Mouse (Mus musculus): ENCODE results near the gene Gm9508. TPM values are rescaled to one million over a fixed set of nuclear protein-coding genes. Genes with fewer than 3 reads are reported as not detected.

Gm9508 gene
- polyA plus RNA-seq, 1 experiment from 2014 or later, result not detected

DNA sequence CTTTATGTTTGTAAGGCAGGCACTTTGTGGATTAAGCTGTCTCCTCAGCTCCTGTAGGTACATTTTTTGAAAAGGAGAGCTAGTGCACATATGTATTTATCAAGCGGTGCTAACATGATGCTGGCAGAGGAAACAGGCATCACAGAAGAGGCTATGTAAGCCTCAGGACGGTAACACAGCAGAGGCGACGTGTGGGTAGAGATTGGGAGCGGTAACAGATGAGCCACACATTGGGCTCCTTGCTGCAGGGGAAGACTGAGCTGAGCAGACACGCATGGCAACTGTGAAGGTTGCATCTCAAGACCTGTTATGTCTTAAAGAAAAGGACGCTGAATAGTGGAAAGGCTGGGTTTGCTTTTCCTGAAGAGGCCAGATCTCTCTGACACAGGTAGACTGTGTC lies 14.0 kb downstream of the Gm9508 start:
- H3K27ac ChIP-seq (ENCODE audit: low read depth, low read length), result no peak overlapping the region
- DNase-seq (ENCODE audit: low spot score) (no peak), ATAC-seq (ENCODE audit: insufficient read depth, low FRiP score, low TSS enrichment) (no peak)
- H3K27me3 ChIP-seq (ENCODE audit: control insufficient read depth, insufficient read depth, low read length), result peaks cover 23% of the 10 kb centered on the region
- H3K4me3 ChIP-seq (ENCODE audit: low read depth, low read length), result no peak overlapping the region
- no peak overlapping the region for H3K9ac ChIP-seq (ENCODE audit: low read length)
- peaks cover 4% of the 10 kb centered on the region; the same call in 1 of the 2 replicates for H3K4me1 ChIP-seq (ENCODE audit: control insufficient read depth, insufficient read depth, low read length)
- H3K9me3 ChIP-seq (ENCODE audit: control insufficient read depth, low read length), result no peaks in the 10 kb centered on the region
- WGBS, result 79% methylated on average over 7 of the region's 7 CpGs
- H3K36me3 ChIP-seq (ENCODE audit: control insufficient read depth, insufficient read depth, low read length), result no peaks in the 10 kb centered on the region
- no peak overlapping the region for H3K4me2 ChIP-seq (ENCODE audit: low read depth)

DNA sequence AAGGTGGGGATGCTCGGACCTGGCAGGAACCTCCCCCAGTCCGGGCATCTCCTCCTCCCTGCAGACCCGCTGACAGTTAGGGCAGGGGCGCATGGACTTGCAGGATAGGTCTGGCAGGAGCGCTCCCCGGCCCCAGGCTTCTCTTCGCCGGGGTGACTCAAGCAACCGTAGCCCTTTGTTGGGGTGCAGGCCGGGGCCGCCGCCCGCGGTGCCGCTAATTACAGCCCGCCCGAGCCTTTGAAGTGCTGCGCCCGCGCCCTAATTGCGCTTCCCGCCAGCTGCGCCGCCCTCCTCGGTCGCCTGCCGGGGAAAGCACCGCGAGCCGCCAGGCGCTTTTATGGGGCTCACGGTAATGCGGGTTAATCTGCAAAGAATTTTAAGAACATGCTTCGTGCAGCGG lies 19.5 kb downstream of the Gm9508 start:
- no peak for DNase-seq (ENCODE audit: low spot score)
- Histone ChIP-seq H3K4me3 (ENCODE audit: low read depth, low read length) (peak overlapping the region; percentile 14), H3K4me2 (ENCODE audit: low read depth) (peak overlapping the region; percentile 46), H3K4me1 (ENCODE audit: control insufficient read depth, insufficient read depth, low read length) (0 out of 2 replicates have a peak, but pooled peaks cover 8% of the 10 kb centered on the region), H3K36me3 (ENCODE audit: control insufficient read depth, insufficient read depth, low read length) (no peaks in the 10 kb centered on the region), H3K9ac (ENCODE audit: low read length) (no peak overlapping the region), H3K9me3 (ENCODE audit: control insufficient read depth, low read length) (no peaks in the 10 kb centered on the region), H3K27me3 (ENCODE audit: control insufficient read depth, insufficient read depth, low read length) (peaks cover 19% of the 10 kb centered on the region), H3K27ac (ENCODE audit: low read depth, low read length) (no peak overlapping the region)
- 0% methylated on average over 35 of the region's 35 CpGs for WGBS
- ATAC-seq (ENCODE audit: insufficient read depth, low FRiP score, low TSS enrichment), result no peak

DNA sequence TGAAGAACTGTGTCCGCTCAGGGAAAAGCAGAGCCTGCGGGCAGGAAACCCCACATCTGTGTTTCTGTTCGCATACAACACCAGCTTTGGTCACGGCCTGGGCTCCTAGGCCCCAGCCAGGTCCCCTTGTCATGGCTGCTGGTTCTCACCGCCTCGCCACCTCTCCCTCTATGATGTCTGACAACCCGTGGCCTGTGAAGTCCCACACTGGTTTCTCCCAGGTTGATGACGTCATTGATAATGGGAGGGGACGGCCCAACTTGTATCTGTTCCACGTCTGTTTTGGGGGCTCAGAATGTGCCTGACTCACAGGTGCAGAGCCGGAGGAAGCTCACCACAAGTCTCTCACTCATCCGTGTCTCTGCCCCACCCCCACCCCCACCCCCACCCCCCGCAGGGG lies 23.3 kb downstream of the Gm9508 start:
- no peak overlapping the region for H3K9ac ChIP-seq (ENCODE audit: low read length)
- H3K4me3 ChIP-seq (ENCODE audit: low read depth, low read length), result no peak overlapping the region
- no peak overlapping the region for H3K27ac ChIP-seq (ENCODE audit: low read depth, low read length)
- 63% methylated on average over 13 of the region's 13 CpGs for WGBS
- H3K4me2 ChIP-seq (ENCODE audit: low read depth), result no peak overlapping the region
- no peaks in the 10 kb centered on the region for H3K9me3 ChIP-seq (ENCODE audit: control insufficient read depth, low read length)
- no peak for DNase-seq (ENCODE audit: low spot score)
- peaks cover 17% of the 10 kb centered on the region for H3K27me3 ChIP-seq (ENCODE audit: control insufficient read depth, insufficient read depth, low read length)
- no peaks in the 10 kb centered on the region for H3K36me3 ChIP-seq (ENCODE audit: control insufficient read depth, insufficient read depth, low read length)
- ATAC-seq (ENCODE audit: insufficient read depth, low FRiP score, low TSS enrichment), result no peak
- 0 out of 2 replicates have a peak, but pooled peaks cover 8% of the 10 kb centered on the region for H3K4me1 ChIP-seq (ENCODE audit: control insufficient read depth, insufficient read depth, low read length)

- Histone ChIP-seq H3K4me3 (ENCODE audit: low read depth, low read length) (no peak overlapping the region), H3K4me1 (ENCODE audit: control insufficient read depth, insufficient read depth, low read length) (no peaks in the 10 kb centered on the region), H3K27me3 (ENCODE audit: control insufficient read depth, insufficient read depth, low read length) (no peaks in the 10 kb centered on the region), H3K9me3 (ENCODE audit: control insufficient read depth, low read length) (no peaks in the 10 kb centered on the region), H3K27ac (ENCODE audit: low read depth, low read length) (no peak overlapping the region), H3K4me2 (ENCODE audit: low read depth) (no peak overlapping the region), H3K9ac (ENCODE audit: low read length) (no peak overlapping the region), H3K36me3 (ENCODE audit: control insufficient read depth, insufficient read depth, low read length) (no peaks in the 10 kb centered on the region)
- ATAC-seq (ENCODE audit: insufficient read depth, low FRiP score, low TSS enrichment), result no peak
- 77% methylated on average over 4 of the region's 4 CpGs for WGBS
- no peak for DNase-seq (ENCODE audit: low spot score)
Observed at GRCm38 (mm10) chr10:77671519-77671918, 25.5 kb downstream of the Gm9508 start.

DNA sequence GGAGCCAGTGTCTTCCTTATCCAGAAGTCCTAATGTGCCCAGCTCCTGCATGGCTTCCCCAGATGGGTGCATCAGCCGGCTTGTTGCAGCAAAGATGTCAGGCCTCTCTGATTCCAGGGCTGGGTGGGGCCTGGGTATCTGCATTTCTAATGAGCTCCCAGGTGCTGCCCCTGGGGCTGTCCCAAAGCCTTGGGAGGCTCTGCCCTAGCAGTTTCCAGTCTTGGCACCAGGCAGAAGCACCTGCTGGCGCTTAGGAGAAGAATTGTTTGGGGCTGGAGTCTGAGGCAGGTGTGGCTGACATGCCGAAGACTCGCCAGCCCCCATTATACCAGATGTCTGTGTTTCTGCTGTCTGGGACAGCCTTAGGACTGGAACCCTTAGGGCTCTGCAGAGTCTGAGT lies 26.3 kb downstream of the Gm9508 start:
- WGBS, result 80% methylated on average over 4 of the region's 4 CpGs
- no peaks in the 10 kb centered on the region for H3K9me3 ChIP-seq (ENCODE audit: control insufficient read depth, low read length)
- ATAC-seq (ENCODE audit: insufficient read depth, low FRiP score, low TSS enrichment) (no peak), DNase-seq (ENCODE audit: low spot score) (no peak)
- H3K4me2 ChIP-seq (ENCODE audit: low read depth), result no peak overlapping the region
- no peak overlapping the region for H3K4me3 ChIP-seq (ENCODE audit: low read depth, low read length)
- no peak overlapping the region for H3K27ac ChIP-seq (ENCODE audit: low read depth, low read length)
- H3K27me3 ChIP-seq (ENCODE audit: control insufficient read depth, insufficient read depth, low read length), result no peaks in the 10 kb centered on the region
- H3K4me1 ChIP-seq (ENCODE audit: control insufficient read depth, insufficient read depth, low read length), result no peaks in the 10 kb centered on the region
- no peak overlapping the region for H3K9ac ChIP-seq (ENCODE audit: low read length)
- no peaks in the 10 kb centered on the region for H3K36me3 ChIP-seq (ENCODE audit: control insufficient read depth, insufficient read depth, low read length)

DNA sequence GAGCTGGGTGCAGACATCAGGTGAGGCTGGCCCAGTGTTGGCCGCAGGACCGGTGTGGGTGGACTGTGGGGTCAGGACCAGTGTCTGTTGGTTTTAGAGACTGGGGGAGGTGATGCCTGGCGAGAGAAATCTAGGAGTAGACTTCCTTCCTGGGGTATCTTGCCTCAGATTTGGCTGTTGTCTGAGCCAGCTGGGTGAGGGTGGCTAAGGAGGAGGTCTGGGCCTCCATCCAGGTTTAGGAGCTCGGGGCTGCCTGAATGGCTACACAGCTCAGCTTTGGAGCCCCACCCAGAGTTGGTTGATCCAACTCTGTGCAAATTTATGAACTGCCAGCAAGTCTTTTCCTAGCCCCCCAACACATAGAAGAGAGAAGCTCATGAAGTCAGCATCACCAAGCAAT lies 29.6 kb downstream of the Gm9508 start:
- Histone ChIP-seq H3K27me3 (ENCODE audit: control insufficient read depth, insufficient read depth, low read length) (no peaks in the 10 kb centered on the region), H3K9me3 (ENCODE audit: control insufficient read depth, low read length) (no peaks in the 10 kb centered on the region), H3K4me3 (ENCODE audit: low read depth, low read length) (no peak overlapping the region), H3K4me2 (ENCODE audit: low read depth) (no peak overlapping the region), H3K9ac (ENCODE audit: low read length) (no peak overlapping the region), H3K27ac (ENCODE audit: low read depth, low read length) (no peak overlapping the region), H3K4me1 (ENCODE audit: control insufficient read depth, insufficient read depth, low read length) (no peaks in the 10 kb centered on the region), H3K36me3 (ENCODE audit: control insufficient read depth, insufficient read depth, low read length) (no peaks in the 10 kb centered on the region)
- DNase-seq (ENCODE audit: low spot score), result no peak
- ATAC-seq (ENCODE audit: insufficient read depth, low FRiP score, low TSS enrichment), result no peak
- 87% methylated on average over 4 of the region's 4 CpGs for WGBS

GRCm38 (mm10) chr10:77666342-77666741 lies 30.7 kb downstream of the Gm9508 start:
- WGBS, result 77% methylated on average over 8 of the region's 8 CpGs
- Histone ChIP-seq H3K36me3 (ENCODE audit: control insufficient read depth, insufficient read depth, low read length) (no peaks in the 10 kb centered on the region), H3K27me3 (ENCODE audit: control insufficient read depth, insufficient read depth, low read length) (no peaks in the 10 kb centered on the region), H3K9me3 (ENCODE audit: control insufficient read depth, low read length) (no peaks in the 10 kb centered on the region), H3K4me3 (ENCODE audit: low read depth, low read length) (no peak overlapping the region), H3K9ac (ENCODE audit: low read length) (no peak overlapping the region), H3K4me2 (ENCODE audit: low read depth) (no peak overlapping the region), H3K4me1 (ENCODE audit: control insufficient read depth, insufficient read depth, low read length) (no peaks in the 10 kb centered on the region), H3K27ac (ENCODE audit: low read depth, low read length) (no peak overlapping the region)
- no peak for DNase-seq (ENCODE audit: low spot score)
- no peak for ATAC-seq (ENCODE audit: insufficient read depth, low FRiP score, low TSS enrichment)

DNA sequence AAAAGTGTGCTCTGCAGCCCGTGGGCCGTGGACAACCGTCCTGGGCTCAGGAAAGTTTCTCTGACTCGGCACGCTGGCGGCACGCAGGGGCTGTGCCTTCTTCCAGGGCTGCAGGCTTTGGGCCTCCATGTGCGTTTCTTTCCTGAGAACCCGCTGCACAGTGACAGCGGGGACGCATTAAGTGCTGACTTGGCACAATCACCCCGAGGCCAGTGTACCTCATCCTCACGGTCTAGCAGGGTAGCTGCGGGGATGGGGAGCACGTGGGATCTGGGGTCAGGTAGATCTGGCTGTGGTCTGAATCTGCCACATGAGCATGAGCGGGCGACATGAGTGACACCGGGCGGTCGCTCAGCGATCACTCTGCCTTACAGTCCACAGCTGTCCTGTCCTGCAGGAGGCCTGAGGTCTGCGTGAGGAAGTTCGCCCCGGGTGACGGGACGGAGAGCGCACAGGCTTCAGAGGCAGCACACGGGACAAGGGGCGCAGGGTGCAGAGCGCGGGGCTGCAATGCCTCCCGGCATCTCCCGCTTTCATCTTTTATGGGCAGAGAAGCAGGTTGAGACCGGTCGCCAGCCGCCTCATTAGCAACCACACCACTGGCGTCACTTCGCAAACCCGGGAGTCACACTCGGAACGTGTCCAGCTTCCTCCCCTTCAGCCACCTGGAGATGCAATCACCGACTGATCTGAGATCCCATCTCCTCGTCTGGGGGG lies 32.9 kb downstream of the Gm9508 start:
- WGBS, result 44% methylated on average over 43 of the region's 43 CpGs
- Histone ChIP-seq H3K9me3 (ENCODE audit: control insufficient read depth, low read length) (no peaks in the 10 kb centered on the region; the same call in 1 of the 2 replicates), H3K4me3 (ENCODE audit: low read depth, low read length) (no peak overlapping the region), H3K27me3 (ENCODE audit: control insufficient read depth, insufficient read depth, low read length) (no peaks in the 10 kb centered on the region), H3K4me1 (ENCODE audit: control insufficient read depth, insufficient read depth, low read length) (no peaks in the 10 kb centered on the region), H3K27ac (ENCODE audit: low read depth, low read length) (no peak overlapping the region), H3K36me3 (ENCODE audit: control insufficient read depth, insufficient read depth, low read length) (no peaks in the 10 kb centered on the region), H3K9ac (ENCODE audit: low read length) (no peak overlapping the region), H3K4me2 (ENCODE audit: low read depth) (no peak overlapping the region; the same call in 1 of the 2 replicates)
- ATAC-seq (ENCODE audit: insufficient read depth, low FRiP score, low TSS enrichment), result no peak
- no peak for DNase-seq (ENCODE audit: low spot score)

DNA sequence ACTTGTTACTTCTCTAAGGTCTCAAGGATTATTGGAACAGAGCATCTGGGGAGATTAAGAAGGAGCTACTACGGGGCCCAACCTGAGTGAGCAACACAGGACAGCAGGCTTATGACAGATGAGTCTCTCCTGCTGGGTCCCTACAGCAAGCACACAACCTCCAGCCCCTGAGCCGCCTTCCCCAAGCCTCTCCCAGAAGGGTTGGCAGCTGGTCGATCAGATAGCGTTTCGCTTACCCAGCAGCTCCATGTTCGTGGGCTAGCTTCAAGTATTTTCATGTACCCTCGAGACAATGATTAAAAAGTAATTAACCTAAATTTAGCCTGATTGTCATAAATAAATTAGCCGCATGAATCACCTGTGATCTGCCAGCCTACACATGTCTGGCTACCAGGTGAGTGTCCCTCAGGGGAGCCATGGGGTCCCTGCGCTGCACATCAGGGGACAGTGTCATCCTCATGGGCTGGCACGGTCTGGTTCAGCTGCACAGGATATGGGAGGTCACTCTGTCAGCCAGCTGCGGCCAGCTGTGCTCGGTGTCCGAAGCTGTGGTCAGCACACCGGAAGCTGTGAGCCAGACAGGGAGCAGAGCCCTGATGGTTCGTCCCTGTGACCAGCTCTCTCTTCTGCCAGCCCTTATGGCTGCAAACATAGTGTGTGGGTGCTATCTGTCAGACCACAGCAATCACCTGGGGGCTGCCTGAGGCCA lies 38.6 kb downstream of the Gm9508 start:
- Histone ChIP-seq H3K4me2 (ENCODE audit: low read depth) (no peak overlapping the region), H3K36me3 (ENCODE audit: control insufficient read depth, insufficient read depth, low read length) (no peaks in the 10 kb centered on the region), H3K4me1 (ENCODE audit: control insufficient read depth, insufficient read depth, low read length) (no peaks in the 10 kb centered on the region), H3K4me3 (ENCODE audit: low read depth, low read length) (no peak overlapping the region), H3K9ac (ENCODE audit: low read length) (no peak overlapping the region), H3K27me3 (ENCODE audit: control insufficient read depth, insufficient read depth, low read length) (no peaks in the 10 kb centered on the region), H3K27ac (ENCODE audit: low read depth, low read length) (no peak overlapping the region), H3K9me3 (ENCODE audit: control insufficient read depth, low read length) (no peaks in the 10 kb centered on the region; the same call in 1 of the 2 replicates)
- DNase-seq (ENCODE audit: low spot score) (no peak), ATAC-seq (ENCODE audit: insufficient read depth, low FRiP score, low TSS enrichment) (no peak)
- 72% methylated on average over 15 of the region's 15 CpGs for WGBS

Data from neural tube, embryonic 11.5 days (tissue).